Mouse (Mus musculus): ENCODE results near the gene Eif2b4. TPM values are rescaled to one million over a fixed set of nuclear protein-coding genes. Genes with fewer than 3 reads are reported as not detected.

The Eif2b4 gene
- total RNA-seq, 2 experiments from 2014 or later: 38.6 to 39.4 TPM

GRCm38 (mm10) chr5:31154152-31154553 is 39.1 kb downstream of the Eif2b4 start, which contains the start of gene Mpv17:
TSS of gene Mpv17 (minus strand) at chr5:31154251.
- DNase-seq: peak; percentile 82

- DNase-seq: peak; percentile 25
These were observed 39.6 kb downstream of the Eif2b4 start for GRCm38 (mm10) chr5:31153516-31154151.

GRCm38 (mm10) chr5:31151746-31152145 is 41.5 kb downstream of the Eif2b4 start:
- DNase-seq: peak; percentile 54

- DNase-seq: peak; percentile 47
These were observed 43.4 kb downstream of the Eif2b4 start for GRCm38 (mm10) chr5:31149781-31150180.

- DNase-seq: peak; percentile 60
These were observed 54.2 kb downstream of the Eif2b4 start for GRCm38 (mm10) chr5:31138968-31139425.

GRCm38 (mm10) chr5:31138241-31138967 is 54.8 kb downstream of the Eif2b4 start, which contains the start of gene Ucn:
TSS of gene Ucn (minus strand) at chr5:31138829.
- DNase-seq: peak; percentile 35

GRCm38 (mm10) chr5:31137658-31138057 is 55.6 kb downstream of the Eif2b4 start:
- no peak for DNase-seq

Other genes with a start within 250 kb of the Eif2b4 start
- gene Cgref1, start 247.8 kb downstream of the Eif2b4 start, total RNA-seq (2021): under 1 TPM; 0.67 to 0.77 TPM
- gene Preb, start 233.1 kb downstream of the Eif2b4 start, total RNA-seq (2021): 10 to 100 TPM; 62.3 to 68.4 TPM
- under 1 TPM; 0.23 to 0.26 TPM for gene Tcf23, start 224.8 kb downstream of the Eif2b4 start, total RNA-seq (2021)
- gene Atraid, start 145.1 kb downstream of the Eif2b4 start, total RNA-seq (2021): 10 to 100 TPM; 46.0 to 53.7 TPM
- gene Slc5a6, start 144.5 kb downstream of the Eif2b4 start, total RNA-seq (2021): 1 to 10 TPM; 7.0 to 7.2 TPM
- 10 to 100 TPM; 33.5 to 40.7 TPM for gene Cad, start 138.7 kb downstream of the Eif2b4 start, total RNA-seq (2021)
- not detected for gene Dnajc5g, start 87.1 kb downstream of the Eif2b4 start, total RNA-seq (2021)
- gene Slc30a3, start 85.2 kb downstream of the Eif2b4 start, total RNA-seq (2021): under 1 TPM in 1 of 2 experiments, not detected in 1; 0.24 TPM
- gene Trim54, start 76.7 kb downstream of the Eif2b4 start, total RNA-seq (2021): 10 to 100 TPM; 33.4 to 35.6 TPM
- not detected for gene Ucn, start 54.6 kb downstream of the Eif2b4 start, total RNA-seq (2021)
- gene Mpv17, start 39.2 kb downstream of the Eif2b4 start, total RNA-seq (2021): 10 to 100 TPM; 50.1 to 50.8 TPM
- 1 to 10 TPM in 1 of 2 experiments, under 1 TPM in 1; 0.86 to 1.1 TPM for gene Gm29609, start 13.5 kb downstream of the Eif2b4 start, total RNA-seq (2021)
- 10 to 100 TPM; 47.3 to 55.7 TPM for gene Gtf3c2, start 13.3 kb downstream of the Eif2b4 start, total RNA-seq (2021)
- gene Snx17, start 203 bp downstream of the Eif2b4 start, total RNA-seq (2021): 10 to 100 TPM; 88.3 to 88.7 TPM
- gene Zfp513, start 8.9 kb upstream of the Eif2b4 start, total RNA-seq (2021): 10 to 100 TPM; 13.7 to 14.4 TPM
- 10 to 100 TPM; 94.7 to 97.0 TPM for gene Ppm1g, start 27.3 kb upstream of the Eif2b4 start, total RNA-seq (2021)
- gene Nrbp1, start 47.4 kb upstream of the Eif2b4 start, total RNA-seq (2021): 10 to 100 TPM; 88.1 to 90.0 TPM
- not detected for gene Gm9970, start 47.8 kb upstream of the Eif2b4 start, total RNA-seq (2021)
- gene Krtcap3, start 58.3 kb upstream of the Eif2b4 start, total RNA-seq (2021): 1 to 10 TPM; 2.4 to 3.1 TPM
- 10 to 100 TPM; 27.1 to 38.4 TPM for gene Ift172, start 97.7 kb upstream of the Eif2b4 start, total RNA-seq (2021)
- 1 to 10 TPM; 6.6 to 7.8 TPM for gene Fndc4, start 102.7 kb upstream of the Eif2b4 start, total RNA-seq (2021)
- not detected for gene Gckr, start 104.0 kb upstream of the Eif2b4 start, total RNA-seq (2021)